Mouse (Mus musculus): ENCODE data around the gene Calhm6. TPM values are rescaled to one million over a fixed set of nuclear protein-coding genes. Genes with fewer than 3 reads are reported as not detected.

Calhm6 gene
- polyA plus RNA-seq, 1 experiment from 2014 or later: 0.62 TPM

GRCm38 (mm10) chr10:34139768-34140167, 12.0 kb upstream of the Calhm6 start:
- no peaks in the 10 kb centered on the region for H3K36me3 ChIP-seq
- H3K4me3 ChIP-seq: no peak overlapping the region
- H3K27ac ChIP-seq: no peak overlapping the region
- no peaks in the 10 kb centered on the region for H3K4me1 ChIP-seq
- H3K4me2 ChIP-seq: no peak overlapping the region
- ATAC-seq: no peak
- H3K9me3 ChIP-seq (replicated peaks): no peaks in the 10 kb centered on the region
- no peaks in the 10 kb centered on the region for H3K27me3 ChIP-seq (replicated peaks)
- 48% methylated on average over 4 of the region's 4 CpGs for WGBS (ENCODE audit: insufficient replicate concordance)
- no peak overlapping the region for H3K9ac ChIP-seq

DNA sequence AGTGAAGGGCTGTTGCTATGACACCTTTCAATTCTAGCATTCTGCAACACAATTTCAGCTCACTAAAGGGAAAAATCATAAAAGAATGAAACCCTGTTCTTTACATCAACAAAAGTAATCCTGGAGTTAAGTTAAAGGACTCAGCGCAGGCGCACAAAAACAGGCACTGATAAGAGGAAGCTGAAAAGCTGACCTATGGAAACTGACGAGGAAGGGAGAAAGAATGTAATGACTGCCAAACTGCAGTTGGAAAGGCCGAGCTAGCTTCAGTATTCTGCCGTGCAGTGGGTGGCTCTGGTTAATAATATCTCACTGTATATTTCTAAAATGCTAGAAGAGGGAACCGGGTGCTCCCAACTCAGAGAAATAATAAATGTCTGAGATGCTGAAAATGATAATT, 10.2 kb upstream of the Calhm6 start:
- WGBS (ENCODE audit: insufficient replicate concordance): 39% methylated on average over 6 of the region's 6 CpGs
- Histone ChIP-seq H3K4me2 (no peak overlapping the region), H3K9ac (no peak overlapping the region), H3K27ac (no peak overlapping the region), H3K4me3 (no peak overlapping the region), H3K4me1 (no peaks in the 10 kb centered on the region), H3K36me3 (no peaks in the 10 kb centered on the region), H3K9me3 (replicated peaks) (no peaks in the 10 kb centered on the region), H3K27me3 (replicated peaks) (no peaks in the 10 kb centered on the region)
- no peak for ATAC-seq

GRCm38 (mm10) chr10:34136432-34136831, 8.6 kb upstream of the Calhm6 start:
- no peak for ATAC-seq
- no peak overlapping the region for H3K4me2 ChIP-seq
- no peaks in the 10 kb centered on the region for H3K4me1 ChIP-seq
- H3K9ac ChIP-seq: no peak overlapping the region
- H3K27ac ChIP-seq: no peak overlapping the region
- no peaks in the 10 kb centered on the region for H3K9me3 ChIP-seq (replicated peaks)
- H3K4me3 ChIP-seq: no peak overlapping the region
- H3K27me3 ChIP-seq (replicated peaks): no peaks in the 10 kb centered on the region
- no peaks in the 10 kb centered on the region for H3K36me3 ChIP-seq
- 57% methylated on average over 6 of the region's 6 CpGs for WGBS (ENCODE audit: insufficient replicate concordance)

DNA sequence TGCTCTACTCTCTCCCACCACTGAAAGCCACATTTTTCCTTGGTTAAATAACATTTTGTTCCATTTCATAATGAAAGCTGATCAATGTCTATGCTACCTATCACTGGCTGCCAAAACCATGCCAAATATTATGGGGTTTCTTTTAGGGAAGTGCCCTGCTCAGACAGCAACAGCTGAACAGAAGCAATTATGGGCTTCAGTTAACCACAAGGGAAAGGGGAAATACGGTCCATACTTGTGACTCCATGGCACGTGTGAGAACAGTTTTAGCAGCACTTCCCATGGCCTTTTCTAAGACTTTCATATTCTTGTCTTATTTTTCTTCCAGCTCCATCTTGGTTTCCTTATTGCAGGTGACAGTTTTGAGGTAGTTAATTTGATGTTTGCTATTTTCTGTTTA, 3.6 kb upstream of the Calhm6 start:
- ATAC-seq: no peak
- H3K4me2 ChIP-seq: no peak overlapping the region
- 18% methylated on average over 2 of the region's 2 CpGs for WGBS (ENCODE audit: insufficient replicate concordance)

GRCm38 (mm10) chr10:34128391-34128790, 607 bp upstream of the Calhm6 start:
- H3K27ac ChIP-seq: no peak overlapping the region
- ATAC-seq: no peak
- H3K4me2 ChIP-seq: peak overlapping the region; percentile 81; the same call in 1 of the 2 replicates
- peaks cover 8% of the 10 kb centered on the region; the same call in 1 of the 2 replicates for H3K4me1 ChIP-seq
- no peak overlapping the region for H3K9ac ChIP-seq
- peaks cover 5% of the 10 kb centered on the region; the same call in 1 of the 2 replicates for H3K27me3 ChIP-seq (replicated peaks)
- 64% methylated on average over 6 of the region's 6 CpGs for WGBS (ENCODE audit: insufficient replicate concordance)
- no peaks in the 10 kb centered on the region for H3K9me3 ChIP-seq (replicated peaks)
- H3K36me3 ChIP-seq: no peaks in the 10 kb centered on the region
- H3K4me3 ChIP-seq: no peak overlapping the region

More for the DNA sequence above, 3.6 kb upstream of the Calhm6 start:
- Histone ChIP-seq H3K27ac (no peak overlapping the region), H3K4me1 (peaks cover 8% of the 10 kb centered on the region; the same call in 1 of the 2 replicates), H3K9me3 (replicated peaks) (no peaks in the 10 kb centered on the region), H3K36me3 (no peaks in the 10 kb centered on the region), H3K9ac (no peak overlapping the region), H3K27me3 (replicated peaks) (peaks cover 5% of the 10 kb centered on the region; the same call in 1 of the 2 replicates), H3K4me3 (no peak overlapping the region)

DNA sequence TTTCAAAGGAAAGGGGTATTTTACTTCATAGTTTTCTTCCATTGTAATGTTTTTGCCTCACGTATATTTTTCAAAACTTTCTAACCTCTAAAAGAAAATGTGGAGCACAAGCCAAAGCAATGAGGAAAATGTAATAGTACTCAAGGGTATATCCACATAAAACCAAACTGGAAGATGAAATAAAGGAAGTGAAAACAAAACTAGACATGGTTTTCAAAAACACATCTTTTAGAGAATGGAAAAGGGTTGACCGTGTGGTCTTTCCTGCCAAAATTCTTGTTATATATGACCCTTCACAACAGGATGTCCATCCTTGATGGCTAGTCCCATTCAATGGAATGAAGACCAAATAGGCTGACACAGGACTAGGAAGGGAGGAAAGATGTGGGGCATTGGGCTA, 9.4 kb downstream of the Calhm6 start:
- no peak overlapping the region for H3K27ac ChIP-seq

GRCm38 (mm10) chr10:34117770-34118169, 10.0 kb downstream of the Calhm6 start:
- no peaks in the 10 kb centered on the region for H3K27me3 ChIP-seq (replicated peaks)
- no peaks in the 10 kb centered on the region for H3K9me3 ChIP-seq (replicated peaks)
- H3K4me2 ChIP-seq: no peak overlapping the region
- no peak overlapping the region for H3K27ac ChIP-seq
- ATAC-seq: no peak
- no peaks in the 10 kb centered on the region for H3K4me1 ChIP-seq
- H3K4me3 ChIP-seq: no peak overlapping the region
- H3K9ac ChIP-seq: no peak overlapping the region
- H3K36me3 ChIP-seq: no peaks in the 10 kb centered on the region

More for the DNA sequence above, 9.4 kb downstream of the Calhm6 start:
- Histone ChIP-seq H3K4me1 (no peaks in the 10 kb centered on the region), H3K4me3 (no peak overlapping the region), H3K9ac (no peak overlapping the region), H3K9me3 (replicated peaks) (no peaks in the 10 kb centered on the region), H3K4me2 (no peak overlapping the region), H3K27me3 (replicated peaks) (no peaks in the 10 kb centered on the region), H3K36me3 (no peaks in the 10 kb centered on the region)
- WGBS (ENCODE audit: insufficient replicate concordance): 72% methylated on average over 2 of the region's 2 CpGs
- ATAC-seq: no peak

GRCm38 (mm10) chr10:34117131-34117530, 10.7 kb downstream of the Calhm6 start:
- H3K27ac ChIP-seq: no peak overlapping the region
- no peak overlapping the region for H3K9ac ChIP-seq
- no peak for ATAC-seq
- no peaks in the 10 kb centered on the region for H3K9me3 ChIP-seq (replicated peaks)
- H3K27me3 ChIP-seq (replicated peaks): no peaks in the 10 kb centered on the region
- H3K36me3 ChIP-seq: no peaks in the 10 kb centered on the region
- no peak overlapping the region for H3K4me3 ChIP-seq
- no peak overlapping the region for H3K4me2 ChIP-seq
- H3K4me1 ChIP-seq: no peaks in the 10 kb centered on the region
- 39% methylated on average over 3 of the region's 3 CpGs for WGBS (ENCODE audit: insufficient replicate concordance)

DNA sequence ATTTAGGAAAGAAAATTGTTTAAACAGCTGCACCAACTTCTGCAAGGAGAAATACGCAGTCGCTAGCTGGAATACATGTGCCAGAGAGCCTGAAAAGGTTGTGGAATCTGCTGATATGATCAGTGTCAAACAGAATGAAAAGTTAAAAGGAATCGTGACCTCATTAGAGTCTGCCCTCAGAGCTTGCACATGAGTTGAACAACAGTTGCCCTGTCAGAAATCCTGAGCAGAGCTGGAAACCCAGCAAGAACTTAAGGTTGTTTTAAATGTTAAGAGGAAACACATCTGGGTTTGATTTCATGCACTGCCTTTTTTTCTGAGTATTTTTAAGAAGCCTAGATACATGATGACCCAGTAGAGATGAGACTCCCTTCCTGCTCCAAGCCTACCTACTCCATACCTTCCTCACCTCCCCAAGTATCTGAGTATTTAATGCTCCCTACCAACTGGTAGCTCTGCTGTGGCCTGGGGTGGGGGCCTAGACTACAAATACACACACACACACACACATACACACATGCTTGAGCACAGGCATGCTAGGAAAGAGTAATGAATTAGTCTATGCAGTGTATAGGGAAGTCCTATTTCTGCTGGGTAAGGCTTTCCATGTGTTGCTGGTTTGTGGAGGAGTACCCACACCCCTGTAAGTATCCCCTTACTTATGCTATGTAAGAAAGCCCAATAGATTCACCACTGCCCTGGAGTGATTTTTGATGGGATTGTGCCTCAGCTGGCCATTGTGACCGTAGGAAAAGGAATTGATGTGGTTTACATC, 15.6 kb downstream of the Calhm6 start:
- ATAC-seq: no peak
- Histone ChIP-seq H3K9ac (no peak overlapping the region), H3K4me2 (no peak overlapping the region), H3K36me3 (no peaks in the 10 kb centered on the region), H3K4me1 (no peaks in the 10 kb centered on the region), H3K9me3 (replicated peaks) (no peaks in the 10 kb centered on the region), H3K4me3 (no peak overlapping the region), H3K27ac (no peak overlapping the region), H3K27me3 (replicated peaks) (no peaks in the 10 kb centered on the region)
- 68% methylated on average over 4 of the region's 4 CpGs for WGBS (ENCODE audit: insufficient replicate concordance)

DNA sequence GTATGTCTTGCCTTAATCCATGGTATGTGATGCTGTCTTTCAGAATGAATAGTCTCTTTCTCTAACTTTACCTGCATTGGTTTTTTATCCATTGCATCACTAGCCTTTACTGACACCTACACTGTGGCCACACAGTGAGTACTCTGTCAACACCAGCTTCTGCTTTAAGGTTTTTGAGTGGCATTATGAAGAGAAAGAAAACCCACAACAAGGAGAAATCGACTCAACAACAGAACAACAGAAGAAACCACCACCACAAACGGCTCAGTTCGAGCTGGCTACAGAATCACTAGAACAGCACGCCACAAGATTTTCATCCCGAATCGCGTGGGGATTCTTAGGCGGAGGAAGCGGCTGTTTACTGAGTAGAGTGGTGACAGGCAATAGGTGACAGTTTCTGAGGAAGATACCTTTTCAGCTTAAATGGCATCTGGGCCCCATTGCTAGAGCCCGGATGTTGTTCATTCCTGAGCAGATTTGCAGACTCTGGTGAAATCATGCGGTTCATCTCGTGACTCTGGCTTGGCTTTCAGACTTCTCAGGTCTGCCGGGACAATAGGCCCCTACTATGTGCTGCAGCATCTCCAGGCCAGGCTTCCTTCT, 16.8 kb downstream of the Calhm6 start:
- no peak overlapping the region for H3K9ac ChIP-seq
- no peak for ATAC-seq
- no peaks in the 10 kb centered on the region for H3K9me3 ChIP-seq (replicated peaks)
- H3K4me1 ChIP-seq: no peaks in the 10 kb centered on the region
- H3K27ac ChIP-seq: no peak overlapping the region
- no peak overlapping the region for H3K4me2 ChIP-seq
- no peaks in the 10 kb centered on the region for H3K27me3 ChIP-seq (replicated peaks)
- H3K4me3 ChIP-seq: no peak overlapping the region
- 64% methylated on average over 13 of the region's 13 CpGs for WGBS (ENCODE audit: insufficient replicate concordance)
- H3K36me3 ChIP-seq: no peaks in the 10 kb centered on the region

GRCm38 (mm10) chr10:34096418-34096883, 31.3 kb downstream of the Calhm6 start, which contains the start of gene Calhm5:
TSS of gene Calhm5 (minus strand) at chr10:34096519.
- no peaks in the 10 kb centered on the region for H3K27me3 ChIP-seq (replicated peaks)
- H3K9me3 ChIP-seq (replicated peaks): no peaks in the 10 kb centered on the region
- no peak within 1 kb of the TSS for H3K27ac ChIP-seq
- no peak for ATAC-seq
- H3K9ac ChIP-seq: no peak within 1 kb of the TSS
- H3K4me1 ChIP-seq: 0 out of 2 replicates have a peak, but pooled peaks cover 8% of the 10 kb centered on the region
- H3K4me2 ChIP-seq: peak within 1 kb of the TSS; percentile 48
- no peaks in the 10 kb centered on the region for H3K36me3 ChIP-seq
- WGBS (ENCODE audit: insufficient replicate concordance): 17% methylated on average over 9 of the region's 9 CpGs
- no peak within 1 kb of the TSS for H3K4me3 ChIP-seq

GRCm38 (mm10) chr10:34095964-34096363, 31.8 kb downstream of the Calhm6 start:
- WGBS (ENCODE audit: insufficient replicate concordance): 48% methylated on average over 12 of the region's 12 CpGs
- no peak for ATAC-seq
- no peaks in the 10 kb centered on the region for H3K9me3 ChIP-seq (replicated peaks)
- peak overlapping the region; percentile 48 for H3K4me2 ChIP-seq
- H3K4me1 ChIP-seq: 0 out of 2 replicates have a peak, but pooled peaks cover 8% of the 10 kb centered on the region
- H3K27ac ChIP-seq: no peak overlapping the region
- H3K27me3 ChIP-seq (replicated peaks): no peaks in the 10 kb centered on the region
- H3K4me3 ChIP-seq: no peak overlapping the region
- no peak overlapping the region for H3K9ac ChIP-seq
- no peaks in the 10 kb centered on the region for H3K36me3 ChIP-seq

Data from liver, embryonic 12.5 days (tissue).